Mouse (Mus musculus) stomach, embryonic 15.5 days (tissue): ENCODE measurements around the gene Clec2i. TPM values are rescaled to one million over a fixed set of nuclear protein-coding genes. Genes with fewer than 3 reads are reported as not detected.

Experiments used
- ATAC-seq: fragments of 200-750 bp; cut with Nextera tagmentation; 2 replicates; pipeline ENCODE4 v1.8.0; 2017; ENCODE audit warnings: low read depth, moderate number of reproducible peaks, moderate TSS enrichment; ENCODE audit not compliant: insufficient read depth, low FRiP score
- H3K27ac ChIP-seq: fragments of 300-500 bp; sonication (generic); 2 replicates; pipeline ENCODE4 v1.5.1; 2015; ENCODE audit warnings: mild to moderate bottlenecking, inconsistent platforms
- H3K27me3 ChIP-seq: fragments of 300-500 bp; sonication (generic); replicated peaks from 2 replicates; pipeline ENCODE4 v1.6.1; 2015; ENCODE audit warnings: inconsistent platforms
- H3K36me3 ChIP-seq: fragments of 300-500 bp; sonication (generic); 2 replicates; pipeline ENCODE4 v1.6.1; 2015; ENCODE audit warnings: inconsistent platforms
- H3K4me1 ChIP-seq: fragments of 300-500 bp; sonication (generic); 2 replicates; pipeline ENCODE4 v1.6.1; 2015; ENCODE audit warnings: inconsistent platforms
- H3K4me2 ChIP-seq: fragments of 300-500 bp; sonication (generic); 2 replicates; pipeline ENCODE4 v1.6.1; 2015; ENCODE audit warnings: mild to moderate bottlenecking, inconsistent platforms
- H3K4me3 ChIP-seq: fragments of 300-500 bp; sonication (generic); replicated peaks from 2 replicates; pipeline ENCODE4 v1.5.1; 2015; ENCODE audit warnings: inconsistent platforms
- H3K9ac ChIP-seq: fragments of 300-500 bp; sonication (generic); 2 replicates; pipeline ENCODE4 v1.6.1; 2015; ENCODE audit warnings: inconsistent platforms
- H3K9me3 ChIP-seq: fragments of 300-500 bp; sonication (generic); 2 replicates; pipeline ENCODE4 v1.6.1; 2016; ENCODE audit warnings: inconsistent platforms
- WGBS: fragments of 180-500 bp; shearing (Covaris S2); methylation state at CpG from one replicate; pipeline ENCODE4 v1.1.7; 2015; 5-methylcytosine and 5-hydroxymethylcytosine counted together
- polyA plus RNA-seq: library from polyadenylated mRNA; unstranded; fragments of >200 nt; fragmentation: Nextera tagmentation; extraction: Ambion mirVana; gene quantifications from 2 replicates; pipeline ENCODE4 v1.2.1, GENCODE M21; 2015

Gene Clec2i
- polyA plus RNA-seq, 1 experiment from 2014 or later = 0.45 TPM

DNA sequence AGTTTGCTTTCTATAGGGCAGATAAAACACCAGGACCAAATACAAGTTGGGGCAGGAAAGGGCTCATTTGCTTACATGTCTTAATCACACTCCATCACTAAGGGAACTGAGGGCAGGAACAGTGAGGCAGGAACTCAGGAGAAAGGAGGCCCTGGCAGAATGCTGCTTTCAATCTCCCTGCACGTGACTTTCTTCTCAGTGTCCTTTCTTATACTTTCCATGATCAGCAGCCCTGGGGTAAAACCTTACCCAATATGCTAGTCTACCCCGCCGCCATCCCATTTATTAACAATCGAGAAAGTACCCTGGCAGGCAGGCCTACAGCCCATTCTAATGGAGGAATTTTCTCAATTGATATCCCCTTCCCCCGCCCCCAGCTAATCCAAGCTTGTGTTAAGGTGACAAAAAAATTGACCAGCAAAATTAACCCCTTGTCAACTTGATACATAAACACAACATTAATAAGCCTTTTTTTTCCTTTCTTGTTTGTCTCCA, 42.8 kb upstream of the Clec2i start:
- Histone ChIP-seq H3K4me2 (no peak overlapping the region; the same call in 1 of the 2 replicates), H3K36me3 (no peaks in the 10 kb centered on the region), H3K4me3 (no peak overlapping the region), H3K4me1 (peaks cover 23% of the 10 kb centered on the region), H3K27me3 (no peaks in the 10 kb centered on the region), H3K9me3 (no peaks in the 10 kb centered on the region), H3K27ac (peak overlapping the region; percentile 97), H3K9ac (no peak overlapping the region)
- no peak for ATAC-seq
- 81% methylated on average over 5 of the region's 5 CpGs for WGBS

DNA sequence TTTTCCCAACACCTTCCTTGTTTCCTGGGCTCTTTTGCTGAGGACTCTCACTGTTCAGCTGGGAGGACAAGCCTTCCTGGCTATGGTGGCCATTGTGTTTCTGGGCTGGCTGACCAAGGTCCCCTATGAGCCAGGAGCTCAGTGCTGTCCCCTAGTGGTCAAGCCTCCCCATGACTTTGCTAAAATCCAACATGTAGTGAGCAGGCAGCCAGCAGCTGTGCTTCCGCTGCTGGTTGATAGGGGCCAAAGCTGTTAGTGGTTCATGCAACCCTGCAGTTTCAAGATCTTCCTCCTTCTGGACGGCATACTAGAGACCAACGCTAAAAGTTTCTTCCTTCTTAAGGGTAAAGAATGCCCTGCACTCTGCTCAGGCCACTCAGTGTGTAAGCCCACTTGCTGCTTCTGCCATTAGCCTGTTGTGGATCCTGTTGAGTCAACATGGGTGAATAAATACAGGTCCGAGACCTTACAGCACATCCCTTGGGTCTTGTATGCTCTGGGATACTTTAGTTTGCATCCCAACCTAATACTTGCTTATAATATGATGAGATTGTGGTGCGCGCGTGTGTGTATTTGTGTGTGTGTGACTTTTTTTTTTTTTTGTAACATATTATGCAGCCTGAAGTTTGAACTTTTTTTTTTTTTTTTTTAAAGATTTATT, 41.9 kb upstream of the Clec2i start:
- WGBS = 38% methylated on average over 7 of the region's 7 CpGs
- Histone ChIP-seq H3K36me3 (no peaks in the 10 kb centered on the region), H3K27me3 (no peaks in the 10 kb centered on the region), H3K27ac (peak overlapping the region; percentile 35; the same call in 1 of the 2 replicates), H3K4me1 (peaks cover 18% of the 10 kb centered on the region; the same call in 1 of the 2 replicates), H3K4me2 (0 out of 2 replicates have a peak overlapping the region, but pooled peaks have one; percentile 23), H3K4me3 (no peak overlapping the region), H3K9ac (no peak overlapping the region), H3K9me3 (no peaks in the 10 kb centered on the region)
- ATAC-seq = no peak

DNA sequence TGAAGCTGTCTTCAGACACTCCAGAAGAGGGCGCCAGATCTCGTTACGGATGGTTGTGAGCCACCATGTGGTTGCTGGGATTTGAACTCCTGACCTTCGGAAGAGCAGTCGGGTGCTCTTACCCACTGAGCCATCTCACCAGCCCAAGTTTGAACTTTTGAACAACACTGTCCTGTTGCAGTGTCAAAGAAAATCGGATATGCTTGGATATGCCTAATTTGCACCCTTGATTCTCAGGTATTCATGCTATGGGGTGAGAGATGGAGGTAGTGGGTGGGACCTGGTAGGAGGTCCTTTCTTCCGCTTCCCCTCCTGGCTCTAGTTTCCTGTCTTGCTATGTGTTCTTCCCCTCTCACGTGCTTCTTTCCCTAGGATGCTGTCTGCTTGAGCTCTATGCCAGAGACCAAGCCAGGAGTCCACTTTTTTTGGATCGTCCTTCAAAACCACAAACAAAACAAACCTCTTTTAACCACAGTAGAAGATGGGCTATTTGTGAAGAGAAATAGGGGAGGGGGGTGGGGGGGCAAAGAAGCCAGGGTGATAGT, 41.3 kb upstream of the Clec2i start:
- peaks cover 18% of the 10 kb centered on the region; the same call in 1 of the 2 replicates for H3K4me1 ChIP-seq
- 65% methylated on average over 9 of the region's 9 CpGs for WGBS
- no peak overlapping the region for H3K4me2 ChIP-seq
- H3K9me3 ChIP-seq = no peaks in the 10 kb centered on the region
- H3K9ac ChIP-seq = no peak overlapping the region
- H3K36me3 ChIP-seq = no peaks in the 10 kb centered on the region
- no peak overlapping the region for H3K27ac ChIP-seq
- no peak overlapping the region for H3K4me3 ChIP-seq
- H3K27me3 ChIP-seq = no peaks in the 10 kb centered on the region
- no peak for ATAC-seq

DNA sequence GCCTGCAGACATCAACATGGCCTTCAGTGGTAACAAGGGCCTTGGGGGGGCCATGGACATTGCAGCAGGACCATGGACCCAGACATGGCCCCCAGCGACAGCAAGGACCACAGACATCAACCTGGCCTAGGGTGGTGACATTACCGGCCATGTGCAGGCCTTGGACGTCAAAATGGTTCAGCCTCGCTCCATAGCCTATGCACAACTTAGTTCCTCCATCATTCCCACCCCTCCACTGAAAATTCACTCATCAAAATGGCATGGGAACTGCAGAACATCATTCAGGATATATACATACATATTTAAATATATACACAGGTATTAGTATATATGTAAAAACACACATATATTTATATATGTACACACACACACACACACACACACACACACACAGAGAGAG, 40.0 kb upstream of the Clec2i start:
- H3K27ac ChIP-seq = no peak overlapping the region
- 92% methylated on average over 4 of the region's 4 CpGs for WGBS

DNA sequence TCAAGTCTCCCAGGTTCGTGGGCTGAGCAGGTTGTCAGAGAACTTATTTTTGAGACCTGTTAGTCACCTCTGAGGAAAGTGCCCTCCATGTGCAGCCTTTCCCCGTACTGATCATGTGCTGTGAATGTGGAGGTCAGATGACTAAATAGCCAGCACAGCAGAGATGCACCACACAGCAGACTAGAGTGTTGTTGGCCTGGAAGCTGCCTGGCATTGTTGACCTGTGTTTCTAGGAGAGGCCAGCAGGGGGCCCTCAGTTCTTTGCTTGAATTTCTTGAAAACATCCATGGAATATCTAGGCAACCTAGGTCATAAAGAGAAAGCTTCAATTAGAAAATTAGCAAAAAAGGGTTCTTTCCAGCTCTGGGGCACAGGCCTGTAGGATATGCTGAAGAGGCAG, 37.5 kb upstream of the Clec2i start:
- H3K4me1 ChIP-seq = 0 out of 2 replicates have a peak, but pooled peaks cover 3% of the 10 kb centered on the region
- no peak overlapping the region for H3K4me2 ChIP-seq
- ATAC-seq = no peak
- H3K36me3 ChIP-seq = no peaks in the 10 kb centered on the region
- H3K9ac ChIP-seq = no peak overlapping the region
- no peaks in the 10 kb centered on the region for H3K27me3 ChIP-seq
- no peaks in the 10 kb centered on the region for H3K9me3 ChIP-seq
- no peak overlapping the region for H3K4me3 ChIP-seq
- WGBS = 55% methylated on average over 2 of the region's 2 CpGs
- no peak overlapping the region for H3K27ac ChIP-seq

More for the DNA sequence above, 40.0 kb upstream of the Clec2i start:
- Histone ChIP-seq H3K27me3 (no peaks in the 10 kb centered on the region), H3K9me3 (no peaks in the 10 kb centered on the region), H3K4me2 (no peak overlapping the region), H3K9ac (no peak overlapping the region), H3K4me1 (peaks cover 10% of the 10 kb centered on the region; the same call in 1 of the 2 replicates), H3K36me3 (no peaks in the 10 kb centered on the region), H3K4me3 (no peak overlapping the region)
- ATAC-seq = no peak

DNA sequence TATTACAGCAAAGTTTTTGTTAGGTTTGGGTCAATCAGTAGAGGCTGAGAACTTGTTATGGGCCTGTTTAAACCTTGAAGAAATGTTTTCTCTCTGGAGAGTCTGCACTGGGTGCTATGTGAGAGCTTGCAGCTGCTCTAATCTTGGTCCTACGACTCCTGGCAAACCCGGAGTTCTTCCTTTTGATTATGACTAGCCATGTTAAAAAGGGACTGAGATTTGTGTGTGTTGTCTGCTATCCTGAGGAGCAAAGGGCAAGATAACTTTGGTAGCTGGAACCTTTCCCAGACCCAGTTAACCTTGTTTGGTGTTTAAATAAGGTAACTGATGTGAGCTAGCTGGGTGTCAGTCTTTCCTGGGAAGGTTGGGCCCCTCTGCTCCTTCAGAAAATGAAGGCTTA, 36.7 kb upstream of the Clec2i start:
- no peak overlapping the region for H3K9ac ChIP-seq
- no peak overlapping the region for H3K4me3 ChIP-seq
- H3K27me3 ChIP-seq = no peaks in the 10 kb centered on the region
- no peak for ATAC-seq
- no peaks in the 10 kb centered on the region for H3K36me3 ChIP-seq
- no peak overlapping the region for H3K4me2 ChIP-seq
- WGBS = 25% methylated on average over 2 of the region's 2 CpGs
- no peak overlapping the region for H3K27ac ChIP-seq
- no peaks in the 10 kb centered on the region for H3K4me1 ChIP-seq
- H3K9me3 ChIP-seq = no peaks in the 10 kb centered on the region

DNA sequence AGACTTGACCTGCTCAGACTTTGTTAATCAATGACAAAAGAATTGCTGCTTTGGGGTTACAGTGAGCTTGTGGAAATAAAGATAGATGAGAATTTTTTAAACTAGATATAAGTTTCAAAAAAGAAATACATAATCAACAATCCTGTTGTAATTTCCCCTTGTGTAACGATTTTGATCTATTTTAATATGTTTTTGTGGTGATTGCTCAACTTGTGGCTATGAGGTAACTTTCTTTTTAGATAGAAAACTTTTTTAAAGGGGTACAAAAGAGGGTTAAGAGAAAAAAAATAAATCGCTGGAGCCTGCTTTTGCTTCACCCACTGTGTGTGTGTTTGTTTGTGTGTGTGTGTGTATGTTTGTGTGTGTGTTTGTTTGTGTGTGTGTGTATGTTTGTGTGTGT, 36.2 kb upstream of the Clec2i start:
- no peaks in the 10 kb centered on the region for H3K9me3 ChIP-seq
- no peak for ATAC-seq
- WGBS = 81% methylated on average over 2 of the region's 2 CpGs
- H3K4me3 ChIP-seq = no peak overlapping the region
- H3K9ac ChIP-seq = no peak overlapping the region
- H3K4me2 ChIP-seq = no peak overlapping the region
- H3K27me3 ChIP-seq = no peaks in the 10 kb centered on the region
- H3K36me3 ChIP-seq = no peaks in the 10 kb centered on the region
- no peak overlapping the region for H3K27ac ChIP-seq
- no peaks in the 10 kb centered on the region; the same call in 1 of the 2 replicates for H3K4me1 ChIP-seq

DNA sequence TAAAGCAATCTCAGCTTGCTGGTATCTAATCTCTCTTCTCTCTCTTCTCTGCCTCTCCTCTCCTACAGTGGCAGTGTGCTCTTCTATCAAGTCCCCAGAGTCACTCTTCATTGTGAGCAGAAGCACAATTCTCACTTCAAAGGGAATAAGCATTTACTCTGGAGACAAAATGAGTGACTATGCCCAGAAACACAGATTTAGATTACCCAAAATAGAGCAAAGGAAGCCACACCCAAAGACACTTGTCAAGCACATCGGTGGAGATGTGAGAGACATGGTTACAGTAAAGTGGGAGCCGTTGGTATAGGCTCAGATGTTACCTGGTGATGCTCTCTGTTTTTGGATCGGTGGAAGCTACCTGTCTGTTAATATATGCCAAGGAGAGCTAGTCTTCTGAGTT, 34.6 kb upstream of the Clec2i start:
- H3K9me3 ChIP-seq = no peaks in the 10 kb centered on the region
- WGBS = 67% methylated on average over 3 of the region's 3 CpGs
- no peak overlapping the region for H3K9ac ChIP-seq
- ATAC-seq = no peak
- H3K4me2 ChIP-seq = no peak overlapping the region
- no peaks in the 10 kb centered on the region for H3K27me3 ChIP-seq
- no peaks in the 10 kb centered on the region; the same call in 1 of the 2 replicates for H3K4me1 ChIP-seq
- no peak overlapping the region for H3K4me3 ChIP-seq
- H3K36me3 ChIP-seq = no peaks in the 10 kb centered on the region
- H3K27ac ChIP-seq = no peak overlapping the region

DNA sequence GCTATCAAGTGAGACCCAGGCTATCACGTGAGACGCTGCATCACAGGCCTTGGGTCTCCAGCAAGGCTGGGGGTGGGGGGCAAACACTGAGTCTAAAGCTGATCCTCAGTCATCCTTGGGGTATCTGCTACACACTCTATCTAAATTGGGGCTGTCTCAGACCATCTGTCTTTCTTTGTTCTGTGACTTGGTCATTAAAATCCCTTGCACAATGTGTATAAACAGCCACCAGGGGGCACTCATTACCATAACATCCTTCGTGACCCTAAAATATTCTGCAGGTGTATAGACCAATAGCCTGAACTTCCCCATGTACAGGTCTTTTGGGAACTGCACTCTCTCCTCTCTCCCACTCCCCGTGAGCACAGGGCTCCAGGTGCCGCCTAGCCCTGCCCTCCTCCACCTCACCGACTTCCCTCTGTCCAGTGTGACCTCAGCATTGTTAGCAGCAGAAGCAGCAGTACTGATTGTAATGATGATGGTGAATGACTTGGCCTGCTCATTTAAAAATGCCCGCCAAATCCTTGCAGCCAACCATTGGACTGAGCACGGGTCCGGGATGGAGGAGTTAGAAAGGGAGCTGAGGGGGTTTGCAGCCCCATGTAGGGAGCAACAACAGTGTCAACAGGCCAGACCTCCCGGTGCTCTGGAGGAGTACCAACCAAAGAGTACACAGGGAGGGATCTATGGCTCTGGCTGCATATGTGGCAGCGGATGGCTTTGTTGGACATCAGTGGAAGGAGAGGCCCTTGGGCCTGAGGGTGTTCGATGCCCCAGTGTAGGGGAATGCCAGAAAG, 33.2 kb upstream of the Clec2i start:
- H3K4me2 ChIP-seq = no peak overlapping the region
- H3K27me3 ChIP-seq = no peaks in the 10 kb centered on the region
- H3K36me3 ChIP-seq = no peaks in the 10 kb centered on the region
- ATAC-seq = no peak
- WGBS = 49% methylated on average over 12 of the region's 12 CpGs
- no peak overlapping the region for H3K27ac ChIP-seq
- H3K9ac ChIP-seq = no peak overlapping the region
- no peak overlapping the region for H3K4me3 ChIP-seq
- H3K4me1 ChIP-seq = no peaks in the 10 kb centered on the region; the same call in 1 of the 2 replicates
- no peaks in the 10 kb centered on the region for H3K9me3 ChIP-seq

DNA sequence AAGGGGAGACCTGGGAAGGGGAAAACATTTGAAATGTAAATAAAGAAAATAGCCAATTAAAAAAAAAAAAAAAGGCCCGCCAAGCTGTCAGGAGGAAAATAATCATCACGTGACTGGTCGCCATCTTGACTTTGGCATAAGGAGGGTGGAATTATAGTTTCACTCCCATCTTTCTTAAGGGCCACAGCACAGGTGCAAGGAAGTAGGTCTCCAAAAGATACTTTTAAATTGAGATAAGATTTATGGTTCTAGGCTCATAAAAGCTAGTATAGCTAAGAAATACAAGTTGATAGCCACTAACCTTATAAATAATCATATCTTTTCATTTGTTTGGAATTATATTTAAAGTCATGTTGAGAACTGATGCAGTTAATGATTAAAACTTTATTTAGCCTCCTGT, 32.5 kb upstream of the Clec2i start:
- Histone ChIP-seq H3K27ac (no peak overlapping the region), H3K9ac (no peak overlapping the region), H3K4me3 (no peak overlapping the region), H3K9me3 (no peaks in the 10 kb centered on the region), H3K27me3 (no peaks in the 10 kb centered on the region), H3K36me3 (no peaks in the 10 kb centered on the region), H3K4me2 (no peak overlapping the region), H3K4me1 (no peaks in the 10 kb centered on the region; the same call in 1 of the 2 replicates)
- 82% methylated on average over 3 of the region's 3 CpGs for WGBS
- no peak for ATAC-seq

DNA sequence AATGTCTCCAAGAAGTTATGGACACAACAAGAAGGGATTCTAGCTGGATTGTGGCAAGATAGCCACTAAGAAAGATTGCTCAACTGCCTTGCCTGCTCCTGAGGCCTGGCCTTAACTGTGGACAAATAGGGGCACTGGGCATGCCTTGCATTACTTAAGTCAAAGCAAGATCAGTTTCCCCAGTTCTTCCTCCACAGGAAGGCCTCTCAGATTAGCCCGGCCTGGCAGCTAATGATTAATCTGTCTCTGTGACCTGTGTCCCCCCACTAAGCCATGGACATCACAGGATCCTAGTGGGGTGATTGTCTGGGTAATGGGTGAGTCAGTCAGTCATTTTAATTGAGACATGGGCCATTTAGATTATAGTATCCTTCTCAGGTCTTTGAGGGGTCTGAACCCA, 31.9 kb upstream of the Clec2i start:
- H3K27me3 ChIP-seq = no peaks in the 10 kb centered on the region
- no peaks in the 10 kb centered on the region for H3K9me3 ChIP-seq
- no peaks in the 10 kb centered on the region for H3K36me3 ChIP-seq
- no peak overlapping the region for H3K4me3 ChIP-seq
- H3K9ac ChIP-seq = no peak overlapping the region
- 65% methylated on average over 1 of the region's 1 CpGs for WGBS
- no peaks in the 10 kb centered on the region; the same call in 1 of the 2 replicates for H3K4me1 ChIP-seq
- no peak overlapping the region for H3K4me2 ChIP-seq
- H3K27ac ChIP-seq = peak overlapping the region; percentile 14; the same call in 1 of the 2 replicates
- no peak for ATAC-seq

DNA sequence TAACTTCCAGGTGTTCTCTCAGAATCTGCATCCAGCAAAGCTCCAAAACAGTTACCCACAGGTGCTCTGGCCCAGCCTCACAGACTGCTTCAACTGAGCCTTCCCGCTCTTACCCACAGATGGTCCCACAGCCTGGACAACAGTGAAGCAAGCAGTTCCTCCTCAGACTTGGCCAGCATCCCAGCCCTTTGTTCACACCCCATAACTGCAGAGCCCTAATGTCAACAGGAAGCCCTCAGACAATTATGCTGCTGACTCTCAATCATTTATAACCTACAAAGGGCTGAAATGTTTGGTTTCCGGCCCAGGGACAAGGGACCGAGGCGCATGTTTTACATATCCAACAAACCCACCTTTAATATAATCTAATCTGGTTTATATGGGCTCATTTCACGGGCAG, 31.1 kb upstream of the Clec2i start:
- 29% methylated on average over 5 of the region's 5 CpGs for WGBS
- 0 out of 2 replicates have a peak overlapping the region, but pooled peaks have one; percentile 26 for H3K27ac ChIP-seq
- no peaks in the 10 kb centered on the region for H3K9me3 ChIP-seq
- no peak overlapping the region for H3K4me2 ChIP-seq
- ATAC-seq = peak; percentile 82; the same call in 1 of the 2 replicates
- H3K4me1 ChIP-seq = no peaks in the 10 kb centered on the region; the same call in 1 of the 2 replicates
- H3K4me3 ChIP-seq = no peak overlapping the region
- H3K9ac ChIP-seq = no peak overlapping the region
- H3K27me3 ChIP-seq = no peaks in the 10 kb centered on the region
- H3K36me3 ChIP-seq = no peaks in the 10 kb centered on the region
